Mouse (Mus musculus): ENCODE measurements around the gene Slc5a5. TPM values are rescaled to one million over a fixed set of nuclear protein-coding genes. Genes with fewer than 3 reads are reported as not detected.
A peak's percentile ranks its signal among the peaks of the same experiment; 100 is the strongest.
"Not testable (repeated sequence)": the region's sequence is repeated elsewhere in the genome, so short reads cannot be mapped to it uniquely, and the experiment has no call there.

Gene Slc5a5
- total RNA-seq, 2 experiments from 2014 or later = not detected

DNA sequence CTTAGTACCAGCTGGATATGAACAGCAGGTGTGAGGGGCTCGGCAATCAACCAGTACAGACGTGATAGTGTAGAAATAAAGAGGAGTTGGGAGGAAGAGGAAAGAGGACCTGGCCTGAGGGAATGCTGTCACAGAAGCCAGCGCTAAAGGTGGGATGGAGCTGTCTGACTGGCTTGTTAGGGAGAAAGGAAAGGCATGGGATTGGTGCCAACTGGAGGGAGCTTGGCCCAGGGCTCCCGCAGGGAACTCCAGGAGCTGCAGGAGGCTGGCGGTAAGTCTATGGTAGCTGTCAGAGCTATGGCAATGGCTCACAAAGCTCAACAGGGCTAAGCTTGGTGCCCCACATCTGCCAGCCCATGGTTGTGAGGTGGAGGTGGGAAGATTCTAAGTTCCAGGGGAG, 9.7 kb upstream of the Slc5a5 start:
- DNase-seq = peak in 1 of 2 experiments; percentile 34

DNA sequence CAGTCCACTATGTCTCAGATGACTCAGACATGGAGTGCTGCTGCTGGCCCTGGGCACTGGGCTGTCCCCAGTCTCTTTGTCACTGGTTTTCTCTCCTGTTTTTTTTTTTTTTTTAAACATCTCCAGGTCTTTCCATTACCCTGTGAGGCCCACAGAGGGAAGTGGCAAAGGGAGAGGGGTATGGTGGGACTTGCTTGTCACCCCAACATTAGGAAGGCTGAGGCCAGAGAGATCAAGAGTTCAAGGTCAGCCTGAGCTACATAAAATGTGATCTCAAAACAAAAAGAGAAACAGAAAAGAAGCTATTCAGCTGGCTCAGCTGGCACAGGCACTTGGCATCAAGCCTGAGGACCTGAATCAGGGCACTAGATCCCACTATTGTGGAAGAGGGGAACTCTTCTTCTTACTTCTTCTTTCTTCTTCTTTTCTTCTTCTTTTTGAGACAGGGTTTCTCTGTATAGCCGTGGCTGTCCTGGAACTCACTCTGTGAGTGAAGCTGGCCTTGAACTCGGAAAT, 8.4 kb upstream of the Slc5a5 start:
- DNase-seq = peak; percentile 59 to 72

DNA sequence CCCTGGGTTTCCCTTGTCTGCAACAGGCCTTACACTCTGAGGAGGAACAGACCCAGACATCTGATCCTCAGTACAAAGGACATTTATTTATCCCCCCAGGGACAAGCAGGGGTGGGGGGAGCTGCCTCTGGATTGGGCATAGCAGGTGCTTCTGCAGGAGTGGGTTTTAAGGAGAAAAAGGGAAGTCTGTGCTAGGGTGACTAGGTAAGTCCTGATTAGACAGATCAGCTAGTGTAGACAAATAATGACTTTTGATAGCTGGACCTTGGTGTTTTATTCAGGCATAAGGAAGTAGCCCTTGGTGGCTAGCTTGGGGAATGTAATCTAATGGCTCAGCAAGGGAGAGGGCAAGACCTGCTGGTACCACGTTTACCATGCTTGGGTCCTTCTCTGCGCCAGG, 6.7 kb upstream of the Slc5a5 start:
- DNase-seq = no peak

DNA sequence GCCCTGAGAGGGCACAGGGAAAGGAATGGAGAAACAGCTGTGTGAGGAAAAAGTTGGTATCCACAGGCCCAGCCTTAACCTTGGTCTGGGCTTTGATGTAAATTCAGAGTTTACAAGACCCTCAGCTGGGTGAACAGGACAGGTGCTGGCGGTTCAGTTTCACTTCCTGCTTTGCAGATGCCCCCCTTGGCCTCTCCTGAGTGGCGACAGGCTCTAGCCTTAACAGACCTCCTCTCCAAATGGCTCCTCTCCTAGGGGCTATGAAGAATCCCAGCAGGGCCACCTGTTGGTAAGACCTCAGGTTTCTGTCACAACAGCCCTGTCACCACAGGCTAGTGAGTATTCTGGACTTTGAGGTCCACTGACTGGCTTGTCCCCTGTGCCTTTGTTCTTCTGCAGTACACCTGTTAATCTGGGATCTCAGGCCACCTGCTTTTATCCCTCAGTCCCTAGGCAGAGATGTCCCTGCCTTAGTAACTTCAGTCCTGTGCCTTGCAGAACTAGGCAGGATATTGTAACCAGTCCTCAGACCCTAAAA, 6.2 kb upstream of the Slc5a5 start:
- no peak for DNase-seq

DNA sequence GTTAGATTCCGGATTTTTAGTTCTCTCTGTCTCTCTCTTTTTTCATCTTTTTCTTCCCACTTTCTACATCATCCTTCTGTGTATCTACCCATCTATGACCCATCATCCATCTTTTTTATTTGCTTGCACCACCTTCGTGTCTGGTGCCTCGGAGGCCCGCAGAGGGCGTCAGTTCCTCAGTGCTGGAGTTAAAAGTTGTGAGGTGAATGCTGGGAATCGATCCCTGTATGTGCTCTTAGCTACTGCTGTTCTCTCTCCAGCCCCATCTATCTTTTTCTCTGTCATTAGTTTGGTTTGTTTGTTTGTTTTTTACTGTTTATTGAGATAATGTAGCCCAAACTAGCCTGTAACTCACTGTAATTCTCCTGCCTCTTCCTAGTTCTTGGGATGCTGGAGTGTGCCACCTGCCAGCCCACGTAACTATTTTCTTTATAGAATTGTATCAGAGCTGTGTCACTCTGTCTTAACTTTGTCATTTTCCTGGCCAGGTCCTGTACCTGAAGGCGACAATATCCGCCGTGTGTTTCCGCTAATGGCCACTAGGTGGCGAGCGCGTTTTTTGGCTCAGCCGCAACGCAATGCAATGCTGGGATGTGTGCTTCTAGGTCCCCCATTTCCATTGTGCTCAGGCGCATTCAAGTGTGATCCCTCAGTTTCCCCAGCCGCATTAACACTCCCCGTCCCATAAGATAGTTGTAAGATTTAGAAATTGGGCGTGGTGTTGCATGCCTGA, 5.3 kb upstream of the Slc5a5 start:
- DNase-seq = peak; percentile 86 to 87

DNA sequence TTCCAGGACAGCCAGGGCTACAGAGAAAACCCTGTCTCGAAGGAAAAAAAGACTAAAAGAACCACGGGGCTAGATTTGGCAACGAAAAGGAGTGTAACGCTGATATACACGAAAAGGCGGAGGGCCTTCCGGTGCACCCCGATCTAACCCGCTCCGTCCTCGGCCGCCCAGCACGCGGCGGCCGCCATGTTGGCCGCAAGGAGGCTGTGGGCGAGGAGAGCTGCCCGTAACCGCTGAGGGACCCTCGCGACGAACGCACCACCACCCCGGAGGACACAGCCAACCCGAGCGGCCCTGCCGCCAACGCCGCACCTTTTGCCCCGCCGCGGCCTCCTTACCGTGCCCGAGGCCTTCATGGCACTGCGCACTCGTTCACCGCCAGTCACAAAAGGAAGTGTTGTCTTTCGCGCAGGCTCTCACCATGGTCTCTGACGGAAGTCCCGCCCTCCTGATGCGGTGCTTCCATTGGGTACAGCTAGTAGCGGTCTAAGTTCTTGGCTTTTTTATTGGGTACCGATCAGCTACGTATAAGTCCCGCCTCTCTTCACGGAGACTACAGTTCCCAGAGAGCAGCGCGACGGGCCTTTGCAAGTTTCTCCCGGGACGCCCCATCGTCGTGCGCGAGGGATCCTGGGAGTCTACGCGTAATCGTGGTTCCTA, 4.6 kb upstream of the Slc5a5 start, which contains the start of gene Rpl18a:
TSS of gene Rpl18a (minus strand) at position 392 of the 660 bp plus-strand sequence.
- DNase-seq = peak; percentile 95

DNA sequence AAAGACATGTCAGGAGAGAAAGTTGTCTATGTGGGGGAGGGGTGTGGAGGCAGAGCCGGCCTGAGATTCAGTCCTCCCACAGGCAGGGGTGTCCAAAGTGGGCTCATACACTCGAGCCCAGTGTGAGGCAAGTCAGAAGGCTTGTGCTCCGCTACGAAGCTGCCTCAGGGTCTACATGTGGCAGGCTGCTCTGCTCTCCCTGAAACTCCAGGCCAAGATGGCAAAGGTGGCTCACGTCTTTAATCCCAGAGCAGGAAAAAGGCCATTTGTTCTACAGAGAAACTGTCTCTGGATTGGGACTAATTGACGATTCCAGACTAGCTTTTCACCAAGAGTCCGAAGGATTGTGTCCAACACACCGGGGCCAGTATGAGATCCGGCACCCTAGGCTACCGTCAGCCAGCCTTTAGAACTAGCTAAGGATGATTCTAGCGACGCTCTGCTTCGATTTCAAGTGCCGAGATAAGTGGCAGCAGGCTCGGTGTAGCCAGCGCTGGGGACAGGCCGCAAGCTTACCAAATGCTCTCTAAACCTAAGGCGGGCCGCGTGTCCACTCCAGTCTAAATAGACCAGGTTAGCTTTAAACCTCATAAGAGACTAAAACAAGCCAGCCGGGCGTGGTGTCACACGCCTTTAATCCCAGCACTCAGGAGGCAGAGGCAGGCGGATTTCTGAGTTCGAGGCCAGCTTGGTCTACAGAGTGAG, 3.9 kb upstream of the Slc5a5 start:
- no peak for DNase-seq

DNA sequence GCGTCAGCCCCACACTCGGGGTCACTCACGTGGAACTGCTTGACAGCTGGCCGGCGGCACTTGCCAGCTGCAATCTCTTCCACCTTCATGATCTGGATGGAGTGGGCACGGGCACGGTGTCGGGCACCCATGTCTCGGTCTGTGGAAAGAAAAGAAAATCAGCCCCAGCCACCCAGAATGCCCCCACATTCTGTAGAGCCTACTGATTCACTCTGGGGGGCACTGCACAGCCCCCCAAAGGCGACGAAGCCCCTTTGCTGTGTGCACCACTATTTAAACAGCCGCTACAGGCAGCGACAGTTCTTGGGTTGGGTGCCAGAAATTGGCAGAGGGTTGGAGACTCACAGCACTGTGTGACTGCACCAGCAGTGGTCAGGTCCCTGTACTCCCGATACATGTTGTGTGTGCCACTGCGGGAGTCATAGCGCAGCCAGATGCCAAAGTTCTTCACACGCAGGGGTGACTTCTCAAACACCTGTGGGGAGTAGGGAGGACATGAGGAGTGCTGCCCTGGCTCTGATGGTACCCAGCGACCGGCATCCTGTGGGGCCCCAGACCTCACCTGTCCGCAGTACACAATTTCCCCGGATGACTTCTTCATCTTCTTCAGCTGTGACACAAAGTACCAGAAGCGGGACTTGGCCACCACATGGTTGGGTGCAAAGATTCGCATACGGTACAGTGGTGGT, 3.2 kb upstream of the Slc5a5 start:
- DNase-seq = not testable (repeated sequence)

DNA sequence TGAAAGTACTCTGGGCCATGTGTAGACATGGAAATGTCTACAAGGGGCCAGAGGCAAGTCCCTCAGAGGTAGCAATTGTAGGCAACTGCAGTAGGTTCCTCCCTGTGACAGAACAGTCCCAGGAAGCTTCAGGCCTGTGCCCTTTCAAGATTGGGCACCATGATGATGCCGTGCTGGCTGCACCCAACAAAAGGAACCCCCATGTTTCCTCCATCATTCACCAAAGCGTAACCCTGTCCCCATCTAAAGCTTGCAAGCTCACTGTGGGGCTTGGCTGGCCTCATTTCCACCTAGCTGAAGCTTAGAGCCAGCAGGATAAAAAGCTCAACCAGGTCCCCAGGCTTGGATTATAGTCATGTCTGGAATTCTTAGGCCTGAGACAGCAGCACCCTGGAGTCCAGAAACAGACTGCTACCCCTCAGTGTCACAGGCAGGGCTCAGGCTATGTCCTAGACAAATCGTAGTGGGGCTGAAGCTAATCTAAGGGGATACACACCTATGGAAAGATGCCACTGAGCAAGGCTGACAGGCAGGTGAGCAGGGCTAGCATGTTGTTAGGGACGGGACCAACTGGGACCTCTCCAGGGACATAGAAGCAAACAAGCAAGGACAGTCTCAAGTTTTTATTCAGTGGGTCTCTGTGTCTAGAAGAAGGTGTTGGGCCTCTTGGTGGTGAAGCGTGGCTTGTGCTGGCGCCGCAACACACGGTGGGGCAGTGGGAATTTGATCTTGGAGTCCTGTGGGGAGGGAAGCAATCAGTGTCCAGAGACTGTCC, 2.4 kb upstream of the Slc5a5 start:
- no peak for DNase-seq

DNA sequence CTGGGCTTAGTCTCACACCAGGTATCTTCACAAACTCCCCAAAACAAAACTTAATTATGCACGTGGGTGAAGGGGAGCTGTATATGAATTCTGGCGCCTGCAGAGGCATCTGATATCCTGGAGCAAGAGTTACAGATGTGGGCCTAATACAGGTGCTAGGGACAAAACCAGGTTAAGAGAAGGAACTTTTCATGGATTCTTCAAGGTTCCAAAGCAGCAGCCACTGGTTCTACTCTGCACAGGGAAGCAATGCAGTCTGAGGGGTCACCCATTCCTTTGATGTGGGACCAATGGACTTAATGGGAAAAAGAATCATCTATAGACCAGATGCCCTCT, 1.8 kb upstream of the Slc5a5 start:
- DNase-seq = no peak

DNA sequence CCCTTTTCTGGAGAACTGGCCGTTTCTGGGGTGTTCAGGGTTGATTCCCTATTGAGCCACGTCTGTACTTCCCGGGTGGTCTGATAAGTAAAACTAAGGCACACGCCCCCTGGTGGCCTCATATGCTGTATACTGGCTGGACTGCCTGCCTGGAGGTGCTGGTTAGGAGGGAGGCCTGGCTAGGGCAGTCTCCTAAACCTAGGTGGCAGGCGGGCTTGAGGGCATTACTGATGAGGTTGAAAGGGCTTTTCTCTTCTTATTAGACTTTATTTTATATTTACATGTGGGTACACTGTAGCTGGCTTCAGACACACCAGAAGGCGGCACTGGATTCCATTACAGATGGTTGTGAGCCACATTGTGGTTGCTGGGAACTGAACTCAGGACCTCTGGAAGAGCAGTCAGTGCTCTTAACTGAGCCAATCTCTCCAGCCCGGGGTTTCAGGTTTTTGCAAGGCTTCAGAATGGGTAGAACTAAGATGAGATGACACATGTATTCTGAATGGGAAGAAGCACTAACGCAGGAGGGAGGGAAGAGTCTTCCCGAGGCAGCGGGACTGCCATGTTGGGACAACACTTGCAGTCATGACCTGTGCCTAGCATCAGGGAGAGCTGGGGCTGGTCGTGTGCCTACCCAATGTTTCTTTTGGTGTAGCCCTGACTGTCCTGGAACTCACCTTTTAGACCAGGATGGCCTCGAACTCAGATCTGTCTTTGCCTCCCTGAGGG, 1.3 kb upstream of the Slc5a5 start:
- peak; percentile 74 to 84 for DNase-seq

DNA sequence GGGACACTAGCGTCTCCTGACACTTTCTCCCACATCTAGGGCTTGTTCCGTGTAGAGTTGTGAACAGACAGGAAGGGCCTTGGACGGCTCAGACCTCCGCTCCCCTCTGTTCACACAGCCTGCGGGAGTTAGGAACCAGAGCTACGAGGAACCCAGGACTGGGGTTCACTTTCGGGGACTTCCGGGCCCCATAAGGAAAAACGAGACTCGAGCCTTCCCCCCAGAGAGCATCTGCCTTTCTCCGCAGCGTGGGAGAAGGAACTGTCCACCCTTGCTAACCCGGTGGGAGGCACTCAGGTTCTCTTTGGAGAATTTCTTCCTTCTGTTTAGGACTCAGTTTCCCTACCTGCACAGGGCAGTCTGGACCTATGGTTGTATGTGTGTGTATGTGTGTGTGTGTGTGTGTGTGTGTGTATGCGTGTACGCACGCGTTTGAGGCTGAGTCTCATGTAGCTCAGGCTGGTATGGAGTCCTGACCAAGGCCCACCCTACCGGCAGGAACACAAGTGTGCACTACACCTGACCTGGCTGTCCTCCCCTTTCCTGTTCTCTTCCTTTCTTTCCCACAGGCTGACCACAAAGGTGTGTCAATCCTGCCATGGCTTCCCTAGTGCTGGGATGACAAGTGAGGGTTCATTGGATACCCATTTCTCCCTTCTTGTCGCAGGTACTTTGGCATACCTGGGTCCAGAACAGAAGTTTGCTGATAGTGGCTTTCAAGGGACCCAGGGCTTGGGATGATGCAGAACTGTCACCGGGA, 519 bp upstream of the Slc5a5 start:
- DNase-seq = no peak

DNA sequence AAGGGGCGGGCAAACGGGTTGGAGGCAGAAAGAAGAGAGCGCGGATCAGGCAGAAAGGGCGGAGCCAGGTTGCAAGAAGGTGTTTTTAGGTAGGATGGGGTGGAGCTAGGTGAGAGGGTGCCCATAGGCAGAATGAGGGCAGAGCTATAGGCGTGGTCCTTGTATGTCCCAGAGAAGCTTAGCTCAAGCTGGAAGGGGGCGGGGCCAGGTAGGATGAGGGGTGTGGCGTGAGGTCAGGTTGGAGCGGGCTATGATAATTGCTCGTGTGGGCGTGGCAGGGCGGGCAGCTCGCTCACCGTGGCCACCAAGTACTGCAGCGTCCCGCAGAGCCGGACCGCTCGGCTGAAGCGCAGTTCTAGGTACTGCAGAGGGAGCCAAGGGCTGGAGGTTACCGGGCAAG, 1.2 kb downstream of the Slc5a5 start:
- no peak for DNase-seq

DNA sequence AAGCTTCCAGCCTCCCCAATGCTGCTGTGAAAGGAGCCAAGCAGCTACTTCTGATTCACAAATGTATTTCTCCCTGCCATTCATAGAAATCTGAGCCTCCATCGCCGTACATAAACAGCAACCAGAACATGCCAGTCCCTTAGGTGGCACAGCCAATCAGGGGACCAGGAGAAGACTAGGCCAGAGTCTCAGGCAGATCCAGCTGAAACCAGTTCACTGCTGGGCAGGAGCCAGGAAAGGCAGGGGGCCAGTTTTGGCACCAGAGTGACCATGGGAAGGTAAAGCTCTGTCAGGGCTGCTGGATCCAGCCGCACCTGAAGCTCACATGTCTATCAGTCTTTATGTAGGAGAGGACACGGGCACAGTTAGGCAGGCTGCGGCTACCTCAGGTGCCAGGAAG, 1.9 kb downstream of the Slc5a5 start:
- DNase-seq = no peak

DNA sequence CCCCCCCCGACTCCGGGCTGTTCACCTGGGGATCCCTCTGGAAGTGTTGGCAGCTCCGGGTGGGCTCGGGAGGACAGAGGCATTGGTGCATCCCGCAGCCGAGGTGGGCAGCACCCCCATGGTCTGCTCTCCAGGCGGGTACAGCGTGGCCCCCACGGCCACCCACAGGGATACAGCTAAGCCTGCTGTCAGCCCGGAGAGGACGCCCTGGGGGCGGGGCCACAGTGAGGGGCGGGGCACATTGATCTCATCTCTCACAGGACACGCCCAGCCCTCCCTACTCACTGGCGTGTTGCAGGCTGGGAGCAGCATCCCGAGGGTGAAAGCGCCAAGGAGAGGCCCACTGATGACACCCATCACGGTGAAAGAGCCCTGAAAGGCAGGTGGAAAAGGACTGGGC, 4.9 kb downstream of the Slc5a5 start:
- peak in 1 of 2 experiments; percentile 67 for DNase-seq

DNA sequence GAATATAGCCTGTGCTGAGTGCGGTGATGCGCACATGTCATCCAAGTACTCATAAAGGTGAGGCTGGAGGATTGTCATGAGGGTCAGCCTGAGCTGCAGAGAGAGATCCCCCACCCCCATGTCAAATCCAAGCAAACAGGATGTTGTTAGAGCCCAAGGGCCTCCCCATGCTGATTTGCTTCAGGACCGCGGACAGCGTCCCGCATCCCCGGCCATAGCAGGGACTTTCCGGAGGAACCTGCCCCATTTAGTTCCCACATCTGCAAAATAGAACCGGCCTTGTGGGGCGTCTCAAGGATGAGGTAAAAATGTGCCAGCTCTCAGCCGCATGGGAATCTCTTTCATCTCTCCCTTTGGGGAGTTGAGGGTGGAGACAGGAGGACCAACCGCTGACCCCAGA, 6.9 kb downstream of the Slc5a5 start:
- DNase-seq = peak in 1 of 2 experiments; percentile 61

DNA sequence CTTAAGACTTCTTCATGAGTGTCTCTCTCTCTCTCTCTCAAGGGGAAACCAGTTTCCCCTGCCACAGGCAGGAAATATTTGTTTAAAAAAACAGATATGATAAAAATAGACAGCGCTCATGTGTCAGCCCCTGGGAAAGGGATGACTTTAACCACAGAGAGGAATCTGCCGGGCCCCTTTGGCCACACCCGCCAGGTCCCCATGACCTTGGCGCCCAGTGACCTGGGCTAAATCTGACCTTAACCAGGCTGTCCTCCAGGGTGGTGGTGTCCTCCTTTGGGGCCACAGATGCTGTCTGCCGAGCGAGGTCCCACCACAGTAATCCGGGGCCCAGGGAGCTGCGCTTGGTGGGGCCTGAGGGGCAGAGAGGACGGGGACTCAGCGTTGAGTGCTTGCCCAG, 7.9 kb downstream of the Slc5a5 start:
- DNase-seq = no peak

DNA sequence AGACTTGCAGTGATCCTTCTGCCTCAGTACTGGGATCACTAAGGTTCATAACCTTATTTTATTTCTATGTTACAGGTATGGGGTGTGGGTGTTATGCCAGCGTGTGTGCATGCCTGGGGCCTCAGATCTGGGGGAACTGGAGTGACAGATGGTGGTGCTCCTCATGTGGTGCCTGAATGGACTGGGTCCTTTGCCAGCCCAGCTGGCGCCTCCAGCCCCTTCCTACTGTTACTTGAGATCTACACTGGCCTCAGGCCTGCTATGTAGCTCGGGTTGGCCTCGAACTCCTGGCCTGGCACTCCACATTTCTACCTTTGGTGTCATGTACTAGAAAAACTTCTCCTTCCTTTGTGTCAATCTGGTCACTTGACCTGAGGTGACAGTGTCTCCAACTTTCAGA, 8.4 kb downstream of the Slc5a5 start:
- DNase-seq = no peak

DNA sequence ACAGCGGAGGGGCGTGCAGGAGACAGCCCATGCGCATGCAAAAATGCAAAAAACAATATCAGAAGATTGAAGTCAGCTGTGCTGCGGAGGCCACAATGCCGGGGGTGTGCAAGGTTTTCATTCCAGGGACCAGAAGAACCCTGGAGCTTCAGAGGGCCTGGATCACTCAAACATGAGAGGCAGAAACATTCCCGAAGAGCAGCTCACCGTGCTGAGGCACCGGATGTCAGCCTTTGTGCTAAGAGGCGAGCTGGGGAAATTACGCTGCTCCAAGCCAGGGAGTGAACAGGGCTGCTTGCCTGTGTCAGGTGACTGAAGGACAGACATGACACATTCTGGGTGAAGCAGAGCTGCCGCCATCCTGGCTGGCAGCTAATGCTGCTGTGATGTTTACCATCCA, 12.0 kb downstream of the Slc5a5 start:
- DNase-seq = peak in 1 of 2 experiments; percentile 32

DNA sequence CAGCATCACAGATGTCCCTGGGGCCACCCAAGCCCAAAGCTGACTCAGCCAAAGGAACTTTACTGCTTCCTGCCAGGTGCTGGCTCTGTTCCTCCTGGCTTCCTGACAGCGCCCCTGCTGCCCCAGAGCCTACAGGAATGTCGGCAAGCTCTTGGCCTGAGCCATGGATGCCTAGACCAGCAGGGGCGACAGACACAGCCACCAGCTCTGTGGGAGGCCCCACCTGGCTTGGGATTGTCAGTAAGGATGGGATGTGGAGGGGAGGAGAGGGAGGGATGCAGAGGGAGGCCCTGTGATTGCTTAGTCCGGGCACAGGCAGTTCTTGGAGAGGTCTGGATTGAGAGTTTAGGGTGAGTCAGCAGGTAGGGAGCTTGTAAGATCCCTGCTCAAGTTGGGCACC, 12.4 kb downstream of the Slc5a5 start:
- peak in 1 of 2 experiments; percentile 63 for DNase-seq
